Mouse (Mus musculus): ENCODE results near the gene Nek11. TPM values are rescaled to one million over a fixed set of nuclear protein-coding genes. Genes with fewer than 3 reads are reported as not detected.
"Not testable (repeated sequence)": the region's sequence is repeated elsewhere in the genome, so short reads cannot be mapped to it uniquely, and the experiment has no call there.

Gene Nek11
- total RNA-seq, 2 experiments from 2014 or later, result not detected

DNA sequence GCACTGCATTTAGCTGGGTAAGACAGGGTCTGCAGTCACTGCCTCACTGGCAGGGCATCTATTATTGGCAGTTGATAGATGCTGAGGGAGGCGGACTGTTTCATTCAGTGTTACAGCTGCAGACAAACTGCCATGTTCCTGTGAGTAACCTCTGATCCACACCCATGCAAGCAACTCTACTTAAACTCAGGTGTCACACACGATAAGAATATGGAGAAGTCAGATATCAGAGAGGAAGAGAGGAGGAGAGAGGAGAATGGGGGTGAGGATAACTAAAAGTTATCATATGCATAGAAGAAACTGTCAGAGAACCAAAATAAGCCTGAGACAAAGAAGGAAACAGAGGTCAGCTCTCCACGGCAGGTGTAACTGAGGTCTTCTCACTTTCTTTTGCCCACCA, 212.9 kb downstream of the Nek11 start:
- no peak for ATAC-seq (ENCODE audit: poor library complexity, severe bottlenecking)

DNA sequence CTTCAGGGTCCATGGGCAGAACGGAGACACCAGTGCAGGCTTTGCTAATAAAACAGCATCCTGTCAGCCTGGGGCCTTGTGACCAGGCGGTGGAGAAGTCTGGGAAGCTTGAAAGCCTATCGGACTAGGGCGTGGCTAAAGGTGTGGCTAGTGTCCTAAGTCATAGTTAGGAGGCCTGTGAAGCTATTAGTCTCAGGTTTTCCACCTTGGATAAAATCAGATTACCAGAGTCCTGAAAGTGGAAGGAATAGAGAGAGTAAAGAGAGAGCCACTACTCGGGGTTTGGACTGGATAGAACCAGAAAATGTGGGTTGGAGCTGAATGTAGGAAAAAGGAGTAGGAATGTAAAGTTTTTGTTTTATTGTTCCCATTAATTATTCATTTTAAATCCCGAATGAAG, 250.3 kb downstream of the Nek11 start, which contains the start of gene 1700080E11Rik:
Gene 1700080E11Rik, minus strand, starts transcription at position 101 of the 400 bp plus-strand sequence.
- ATAC-seq (ENCODE audit: poor library complexity, severe bottlenecking), result no peak

DNA sequence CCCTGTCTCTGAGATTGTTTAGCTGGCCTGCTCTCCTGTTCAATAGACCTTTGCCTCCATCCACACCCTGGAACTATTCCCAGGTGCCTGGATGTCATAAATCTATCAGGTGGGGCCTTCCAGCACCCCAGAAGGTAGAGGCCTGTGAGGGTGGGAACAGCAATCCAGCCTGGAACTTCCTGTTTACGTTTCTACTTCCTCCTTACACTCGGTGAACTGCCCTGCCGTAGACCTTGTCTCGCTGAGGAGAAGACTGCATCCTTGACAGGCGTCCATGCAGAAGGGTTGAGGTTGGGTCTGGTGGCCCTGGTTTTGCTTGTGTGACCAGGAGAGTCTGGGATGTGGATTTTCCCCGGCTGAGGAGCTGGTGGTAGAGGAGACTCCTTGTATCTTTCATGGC, 256.1 kb downstream of the Nek11 start:
- ATAC-seq (ENCODE audit: poor library complexity, severe bottlenecking), result peak; percentile 57

- no peak for ATAC-seq (ENCODE audit: poor library complexity, severe bottlenecking)
Measured at GRCm38 (mm10) chr9:105136404-105136803, 258.9 kb downstream of the Nek11 start.

- ATAC-seq (ENCODE audit: poor library complexity, severe bottlenecking), result no peak
Measured at GRCm38 (mm10) chr9:105134536-105134935, 260.8 kb downstream of the Nek11 start.

DNA sequence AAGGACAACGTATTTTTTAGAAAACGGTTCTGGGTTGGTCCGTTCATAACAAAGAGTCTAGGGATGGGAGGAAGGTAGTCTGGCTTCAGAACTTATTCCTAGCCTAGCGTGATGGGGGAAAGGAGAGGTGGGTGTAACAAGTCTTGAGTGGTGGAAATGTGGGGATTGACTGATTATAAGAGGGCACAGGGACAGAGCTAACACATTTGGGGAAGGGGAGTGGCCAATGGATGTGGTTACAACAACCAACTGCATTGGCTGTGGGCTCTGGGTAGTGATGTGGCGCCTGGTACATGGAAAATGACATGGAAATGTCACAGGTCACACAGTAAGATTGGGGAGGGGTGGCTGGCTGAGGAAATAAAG, 263.3 kb downstream of the Nek11 start:
- ATAC-seq (ENCODE audit: poor library complexity, severe bottlenecking), result peak; percentile 39

DNA sequence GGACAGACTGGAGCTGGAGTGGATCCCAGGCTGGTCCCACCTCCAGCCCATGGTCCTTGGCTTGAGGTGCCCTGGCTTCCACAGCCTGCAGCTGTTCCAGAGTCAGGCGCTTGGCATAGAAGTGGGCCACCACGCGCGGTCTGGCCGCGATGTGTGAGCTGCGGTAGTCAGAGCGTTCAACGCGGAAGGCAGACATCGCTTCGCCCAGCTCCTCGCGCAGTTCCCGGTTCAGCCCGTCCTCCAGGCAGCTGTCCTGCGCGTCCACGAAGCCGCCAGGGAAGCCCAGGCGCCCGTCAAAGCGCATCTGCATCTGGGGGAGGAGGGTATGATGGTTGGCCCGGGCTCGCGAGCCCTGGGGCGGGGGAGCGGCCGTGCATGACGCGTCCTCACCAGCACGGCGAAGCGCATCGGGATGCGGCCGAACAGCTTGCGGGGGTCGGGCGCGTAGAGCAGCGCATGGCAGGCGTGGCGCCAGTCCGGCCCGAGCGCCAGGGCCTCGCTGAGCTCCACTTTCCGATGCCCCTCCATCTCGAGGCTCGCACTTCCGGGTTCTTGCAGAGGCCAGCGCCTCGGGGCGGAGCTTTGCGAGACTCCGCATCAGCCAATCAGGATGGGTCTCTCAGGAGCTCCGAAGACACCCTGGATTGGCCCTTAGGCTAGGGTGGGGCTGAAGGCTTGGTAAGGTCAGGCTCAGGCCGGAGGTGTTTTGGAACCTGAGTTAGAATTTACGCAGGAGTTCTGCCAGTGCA, 263.9 kb downstream of the Nek11 start, which contains the start of gene Nudt16:
Gene Nudt16, minus strand, starts transcription at position 572 of the 749 bp plus-strand sequence.
- ATAC-seq (ENCODE audit: poor library complexity, severe bottlenecking), result peak; percentile 90

DNA sequence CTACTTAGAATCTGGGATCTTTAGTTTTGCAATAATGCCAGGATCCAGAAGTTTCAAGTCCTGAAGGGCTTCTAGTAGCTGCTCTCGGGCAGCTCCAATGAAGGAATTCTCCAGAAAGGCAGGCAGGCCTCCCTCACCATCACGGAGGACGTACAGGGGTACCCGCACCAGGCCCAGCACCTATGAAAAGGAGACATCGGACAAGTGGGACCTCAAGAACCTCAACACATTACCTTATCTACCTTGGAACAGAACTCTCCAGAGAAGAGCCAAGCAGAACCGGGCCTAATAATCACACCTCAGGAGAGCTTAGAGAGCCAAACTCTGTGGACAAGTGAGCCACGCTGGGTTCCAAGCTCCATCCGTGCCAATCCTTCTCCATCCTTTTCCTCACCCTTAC, 265.0 kb downstream of the Nek11 start:
- ATAC-seq (ENCODE audit: poor library complexity, severe bottlenecking), result no peak

DNA sequence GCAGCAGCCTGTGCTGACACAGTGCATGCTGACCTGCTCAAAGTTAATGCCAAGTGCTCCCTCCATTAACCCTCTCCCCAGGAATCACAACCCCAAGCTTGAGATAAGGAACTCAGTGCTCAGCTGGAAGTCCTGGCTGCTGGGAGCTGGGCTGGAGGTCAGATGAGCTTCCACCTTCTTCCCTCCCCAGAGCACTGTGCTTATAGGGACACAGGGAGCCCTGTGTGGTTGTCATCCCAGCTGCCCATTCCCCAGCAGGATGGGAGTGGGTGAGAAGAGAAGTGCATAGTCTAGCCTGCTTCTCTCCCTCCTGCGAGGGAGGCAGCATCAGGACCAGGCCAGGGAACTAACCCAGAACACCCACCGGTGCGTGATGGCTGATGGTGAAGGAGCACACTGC, 270.1 kb downstream of the Nek11 start:
- ATAC-seq (ENCODE audit: poor library complexity, severe bottlenecking), result not testable (repeated sequence)

Other genes with a start within 250 kb of the Nek11 start
- gene Aste1, start 132 bp downstream of the Nek11 start, total RNA-seq (2015), result 12.1 and 15.8 TPM in 2 replicates
- gene Aste1, start 132 bp downstream of the Nek11 start, total RNA-seq (2017), result 6.0 and 7.8 TPM in 2 replicates
- 65.5 and 71.0 TPM in 2 replicates for gene Atp2c1, start 131.8 kb upstream of the Nek11 start, total RNA-seq (2015)
- 159 and 166 TPM in 2 replicates for gene Atp2c1, start 131.8 kb upstream of the Nek11 start, total RNA-seq (2017)
- 21.7 and 22.1 TPM in 2 replicates for gene Pik3r4, start 247.5 kb upstream of the Nek11 start, total RNA-seq (2015)
- gene Pik3r4, start 247.5 kb upstream of the Nek11 start, total RNA-seq (2017), result 13.4 and 21.7 TPM in 2 replicates

Measured in megakaryocyte, adult 5-6 weeks (primary cell).